Mouse (Mus musculus): ENCODE measurements around the gene Olfr1462.

The Olfr1462 gene

GRCm38 (mm10) chr19:13185434-13185833 is at the start of gene Olfr1462:
TSS of gene Olfr1462 (plus strand) at chr19:13185734.
- DNase-seq (ENCODE audit: low spot score) = no peak

GRCm38 (mm10) chr19:13149449-13149848 is 36.1 kb upstream of the Olfr1462 start, which contains the start of gene Olfr1459:
TSS of gene Olfr1459 (minus strand) at chr19:13149549.
- no peak for DNase-seq (ENCODE audit: low spot score)

GRCm38 (mm10) chr19:13162700-13163099 is 22.8 kb upstream of the Olfr1462 start, which contains the start of gene Olfr1461:
TSS of gene Olfr1461 (plus strand) at chr19:13163000.
- no peak for DNase-seq (ENCODE audit: low spot score)

- no peak for DNase-seq (ENCODE audit: low spot score)
Measured at GRCm38 (mm10) chr19:13221666-13222065, 36.1 kb downstream of the Olfr1462 start.

- no peak for DNase-seq (ENCODE audit: low spot score)
Measured at GRCm38 (mm10) chr19:13231028-13231427, 45.5 kb downstream of the Olfr1462 start, which contains the start of gene Olfr1463. TSS of gene Olfr1463 (plus strand) at chr19:13231328.

All from ovary, postnatal 36 days (tissue).